Mouse (Mus musculus) CH12.LX (cell line): ENCODE data around the gene Tmem44. TPM values are rescaled to one million over a fixed set of nuclear protein-coding genes. Genes with fewer than 3 reads are reported as not detected.

Experiments
- DNase-seq: peaks from one replicate; pipeline ENCODE4 v3.0.0-alpha.2; 2013; ENCODE audit errors: extremely low read depth
- H3K27ac ChIP-seq: 2 replicates; pipeline ENCODE4 v1.5.1; 2012; ENCODE audit warnings: low read depth, mild to moderate bottlenecking, control low read depth, moderate library complexity; ENCODE audit not compliant: insufficient read depth
- H3K27me3 ChIP-seq: replicated peaks from 2 replicates; pipeline ENCODE3; 2012; ENCODE audit warnings: inconsistent platforms
- H3K36me3 ChIP-seq, 2 experiments: replicated peaks in 1 of 2; 2 replicates each; pipeline versions ENCODE3 to v1.6.1; 2012; ENCODE audit warnings: inconsistent platforms in 1 of 2, low read length in 1 of 2, mild to moderate bottlenecking in 1 of 2, mixed read lengths in 1 of 2, moderate library complexity in 1 of 2; ENCODE audit not compliant: control insufficient read depth in 1 of 2, insufficient read depth in 1 of 2
- H3K4me1 ChIP-seq, 2 experiments: 2 replicates each; pipeline ENCODE4 v1.6.1; 2012; ENCODE audit warnings: inconsistent platforms in 1 of 2, moderate library complexity in 1 of 2; ENCODE audit not compliant: insufficient read depth in 2 of 2, control insufficient read depth in 1 of 2
- H3K4me2 ChIP-seq: 2 replicates; pipeline ENCODE4 v1.6.1; 2012; ENCODE audit warnings: low read depth, mild to moderate bottlenecking, control low read depth; ENCODE audit not compliant: poor library complexity, insufficient read depth, severe bottlenecking
- H3K4me3 ChIP-seq, 3 experiments: fragments of 150-350 bp in 1 of 3; sonication (generic) in 1 of 3; replicated peaks in 1 of 3; 2 replicates each; pipeline versions ENCODE3 to v1.5.1; 2011 to 2012; ENCODE audit warnings: low read depth in 2 of 3, low read length in 2 of 3, mild to moderate bottlenecking in 2 of 3, moderate library complexity in 2 of 3, control low read depth in 1 of 3, improper control_type of control experiment in 1 of 3, inconsistent platforms in 1 of 3, mixed read lengths in 1 of 3; ENCODE audit not compliant: poor library complexity in 1 of 3
- H3K79me2 ChIP-seq: replicated peaks from 2 replicates; pipeline ENCODE4 v1.6.1; 2012; ENCODE audit warnings: mild to moderate bottlenecking, moderate library complexity; ENCODE audit not compliant: control insufficient read depth, poor library complexity, insufficient read depth, severe bottlenecking; ENCODE audit errors: extremely low read depth
- H3K9ac ChIP-seq: 2 replicates; pipeline ENCODE4 v1.6.1; 2012; ENCODE audit warnings: low read depth, mild to moderate bottlenecking, control low read depth, moderate library complexity; ENCODE audit not compliant: insufficient read depth
- H3K9me3 ChIP-seq: replicated peaks from 2 replicates; pipeline ENCODE3; 2012; ENCODE audit warnings: low read length, inconsistent platforms, mixed read lengths
- CHD2 ChIP-seq: IDR thresholded peaks from 2 replicates; pipeline ENCODE4 v1.6.1; 2011; ENCODE audit warnings: low read length, improper control_type of control experiment
- CTCF ChIP-seq, 2 experiments: IDR thresholded peaks in 1 of 2; conservative IDR thresholded peaks in 1 of 2; 2 replicates each; pipeline ENCODE4 v1.5.1; 2011 to 2012; ENCODE audit warnings: low read depth in 2 of 2, low read length in 2 of 2, improper control_type of control experiment in 1 of 2, inconsistent platforms in 1 of 2, mild to moderate bottlenecking in 1 of 2, moderate library complexity in 1 of 2
- E2F4 ChIP-seq: IDR thresholded peaks from 2 replicates; pipeline ENCODE4 v1.6.1; 2011; ENCODE audit warnings: low read depth, low read length, improper control_type of control experiment; ENCODE audit not compliant: insufficient replicate concordance
- ELF1 ChIP-seq: IDR thresholded peaks from 2 replicates; pipeline ENCODE4 v1.6.1; 2014; ENCODE audit warnings: low read depth, mild to moderate bottlenecking, inconsistent platforms, low read length, improper control_type of control experiment
- EP300 ChIP-seq: IDR thresholded peaks from 2 replicates; pipeline ENCODE4 v1.6.1; 2011; ENCODE audit warnings: low read length, improper control_type of control experiment
- ETS1 ChIP-seq: conservative IDR thresholded peaks from 2 replicates; pipeline ENCODE4 v1.6.1; 2012; ENCODE audit warnings: low read depth, mild to moderate bottlenecking, inconsistent platforms, low read length, improper control_type of control experiment, moderate library complexity
- HCFC1 ChIP-seq: IDR thresholded peaks from 2 replicates; pipeline ENCODE4 v1.6.1; 2012; ENCODE audit warnings: low read depth, mild to moderate bottlenecking, inconsistent platforms, low read length, improper control_type of control experiment
- IRF4 ChIP-seq: IDR thresholded peaks from 2 replicates; pipeline ENCODE4 v1.6.1; 2014; ENCODE audit warnings: low read depth, mild to moderate bottlenecking, inconsistent platforms, low read length, improper control_type of control experiment
- JUN ChIP-seq: IDR thresholded peaks from 2 replicates; pipeline ENCODE4 v1.6.1; 2011; ENCODE audit warnings: low read depth, mild to moderate bottlenecking, low read length, improper control_type of control experiment, moderate library complexity; ENCODE audit not compliant: insufficient read depth
- JUND ChIP-seq: conservative IDR thresholded peaks from 2 replicates; pipeline ENCODE4 v1.6.1; 2011; ENCODE audit warnings: low read depth, low read length, improper control_type of control experiment
- KAT2A ChIP-seq: IDR thresholded peaks from 2 replicates; pipeline ENCODE4 v1.6.1; 2012; ENCODE audit warnings: low read length, improper control_type of control experiment, inconsistent platforms; ENCODE audit not compliant: insufficient replicate concordance
- MAFK ChIP-seq: IDR thresholded peaks from 2 replicates; pipeline ENCODE4 v1.6.1; 2011; ENCODE audit warnings: low read length, improper control_type of control experiment; ENCODE audit not compliant: insufficient replicate concordance
- MAX ChIP-seq: IDR thresholded peaks from 2 replicates; pipeline ENCODE4 v1.6.1; 2011; ENCODE audit warnings: low read length, improper control_type of control experiment
- MAZ ChIP-seq: IDR thresholded peaks from 2 replicates; pipeline ENCODE4 v1.6.1; 2012; ENCODE audit warnings: low read depth, mild to moderate bottlenecking, inconsistent platforms, low read length, improper control_type of control experiment, moderate library complexity
- MEF2A ChIP-seq: IDR thresholded peaks from 2 replicates; pipeline ENCODE4 v1.6.1; 2014; ENCODE audit warnings: low read depth, mild to moderate bottlenecking, inconsistent platforms, low read length, improper control_type of control experiment, borderline replicate concordance
- MXI1 ChIP-seq: IDR thresholded peaks from 2 replicates; pipeline ENCODE4 v1.6.1; 2011; ENCODE audit warnings: mild to moderate bottlenecking, low read depth, low read length, improper control_type of control experiment
- MYC ChIP-seq: IDR thresholded peaks from 2 replicates; pipeline ENCODE4 v1.6.1; 2011; ENCODE audit warnings: low read depth, mild to moderate bottlenecking, improper control_type of control experiment, low read length
- NELFE ChIP-seq: IDR thresholded peaks from 2 replicates; pipeline ENCODE4 v1.6.1; 2011; ENCODE audit warnings: low read depth, low read length, improper control_type of control experiment
- NRF1 ChIP-seq: IDR thresholded peaks from 2 replicates; pipeline ENCODE4 v1.6.1; 2014; ENCODE audit warnings: low read depth, mild to moderate bottlenecking, inconsistent platforms, low read length, improper control_type of control experiment, moderate library complexity
- PAX5 ChIP-seq: IDR thresholded peaks from 2 replicates; pipeline ENCODE4 v1.6.1; 2012; ENCODE audit warnings: low read length, inconsistent platforms, mixed read lengths
- POLR2AphosphoS2 ChIP-seq: IDR thresholded peaks from 2 replicates; pipeline ENCODE4 v1.6.1; 2011; ENCODE audit warnings: low read depth, low read length, improper control_type of control experiment
- RCOR1 ChIP-seq: conservative IDR thresholded peaks from 2 replicates; pipeline ENCODE4 v1.6.1; 2012; ENCODE audit warnings: low read depth, mild to moderate bottlenecking, inconsistent platforms, low read length, improper control_type of control experiment
- SMC3 ChIP-seq: IDR thresholded peaks from 2 replicates; pipeline ENCODE4 v1.6.1; 2011; ENCODE audit warnings: low read depth, low read length, improper control_type of control experiment
- TBP ChIP-seq: conservative IDR thresholded peaks from 2 replicates; pipeline ENCODE4 v1.6.1; 2011; ENCODE audit warnings: low read depth, low read length, improper control_type of control experiment
- TCF12 ChIP-seq: IDR thresholded peaks from 2 replicates; pipeline ENCODE4 v1.6.1; 2014; ENCODE audit warnings: low read depth, mild to moderate bottlenecking, inconsistent platforms, low read length, improper control_type of control experiment
- UBTF ChIP-seq: IDR thresholded peaks from 2 replicates; pipeline ENCODE4 v1.6.1; 2012; ENCODE audit warnings: low read depth, mild to moderate bottlenecking, inconsistent platforms, low read length, improper control_type of control experiment, moderate library complexity
- USF1 ChIP-seq: IDR thresholded peaks from 2 replicates; pipeline ENCODE4 v1.6.1; 2014; ENCODE audit warnings: low read depth, mild to moderate bottlenecking, inconsistent platforms, low read length, improper control_type of control experiment
- USF2 ChIP-seq: conservative IDR thresholded peaks from 2 replicates; pipeline ENCODE4 v1.6.1; 2011; ENCODE audit warnings: low read depth, low read length, improper control_type of control experiment
- ZKSCAN1 ChIP-seq: IDR thresholded peaks from 2 replicates; pipeline ENCODE4 v1.6.1; 2012; ENCODE audit warnings: low read depth, inconsistent platforms, low read length, improper control_type of control experiment, borderline replicate concordance
- ZMIZ1 ChIP-seq: IDR thresholded peaks from 2 replicates; pipeline ENCODE4 v1.6.1; 2012; ENCODE audit warnings: low read depth, mild to moderate bottlenecking, inconsistent platforms, low read length, improper control_type of control experiment
- ZNF384 ChIP-seq: IDR thresholded peaks from 2 replicates; pipeline ENCODE4 v1.6.1; 2012; ENCODE audit warnings: low read depth, low read length, improper control_type of control experiment, inconsistent platforms
- dilution Hi-C: fragments of 300-500 bp; cut with MboI; formaldehyde crosslinking; loops from 2 replicates; pipeline ENCODE4 v1.14.3; 2020; ENCODE audit warnings: low sequenced_read_pairs; ENCODE audit not compliant: extremely low pct_unique_long_range_greater_than_20kb, extremely low pct_ligation_motif_present
- in situ Hi-C: fragments of 300-500 bp; cut with MboI; formaldehyde crosslinking; loops from 3 replicates; pipeline ENCODE4 v1.14.3; 2019; ENCODE audit warnings: low sequenced_read_pairs, low pct_ligation_motif_present, low pct_unique_long_range_greater_than_20kb, mixed read lengths
- polyA plus RNA-seq: library from polyadenylated mRNA; unstranded; fragments of >175 nt; gene quantifications from 2 replicates; pipeline ENCODE4 v1.2.1, GENCODE M21; 2012; ENCODE audit warnings: low read depth; ENCODE audit not compliant: insufficient read length
- total RNA-seq, 2 experiments: library from RNA; depleted of rRNA; stranded (reverse); fragments of 300-350 nt in 1 of 2; fragments of >200 nt in 1 of 2; gene quantifications; 2 replicates each; pipeline ENCODE4 v1.2.3; 2012 to 2014

Tmem44 gene
- total and polyA plus RNA-seq, 3 experiments = 0.16 to 0.70 (median 0.51) TPM

DNA sequence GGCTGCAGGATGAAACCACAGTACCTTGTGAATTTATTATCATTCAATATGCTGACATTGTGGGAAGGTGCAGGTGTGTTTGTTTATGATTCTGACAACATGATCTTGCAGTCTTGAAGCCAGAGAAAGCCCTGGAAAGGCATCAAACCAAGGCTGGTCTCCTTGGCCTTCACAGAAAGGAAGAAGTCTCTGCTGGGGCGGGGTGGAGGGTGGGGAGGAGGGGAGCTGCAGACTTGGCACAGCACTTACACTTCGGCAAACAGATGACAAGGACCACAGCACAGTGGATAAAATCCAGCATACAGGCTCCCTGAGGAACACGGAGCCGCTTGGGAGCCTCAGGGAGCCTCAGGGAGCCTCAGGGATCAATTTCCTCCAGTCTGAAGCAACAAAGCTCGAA lies 78.2 kb downstream of the Tmem44 start:
- Histone ChIP-seq H3K79me2 (no peaks in the 10 kb centered on the region), H3K27ac (no peak overlapping the region), H3K36me3 (no peaks in the 10 kb centered on the region), H3K4me1 (no peaks in the 10 kb centered on the region), H3K27me3 (no peaks in the 10 kb centered on the region), H3K9me3 (peaks cover 11% of the 10 kb centered on the region), H3K9ac (no peak overlapping the region), H3K4me2 (no peak overlapping the region), H3K4me3 (no peak overlapping the region)
- DNase-seq = no peak
- in situ Hi-C loops (no loop called here), dilution Hi-C loops (no loop called here)
- TF ChIP-seq POLR2AphosphoS2 = no peak
- no peak for TF ChIP-seq ZKSCAN1
- no peak for TF ChIP-seq IRF4
- TF ChIP-seq EP300 = no peak
- TF ChIP-seq MAX = no peak
- no peak for TF ChIP-seq MAZ
- no peak for TF ChIP-seq CHD2
- no peak for TF ChIP-seq TCF12
- no peak for TF ChIP-seq USF1
- TF ChIP-seq MAFK = no peak
- TF ChIP-seq CTCF (conservative IDR thresholded peaks at IDR 0.05 in 1 of 2, IDR thresholded peaks at IDR 0.05 in 1 of 2; ENCODE audit: low read depth in 2 of 2, low read length in 2 of 2) = no peak
- no peak for TF ChIP-seq SMC3
- TF ChIP-seq MXI1 = no peak
- TF ChIP-seq ZNF384 = no peak
- TF ChIP-seq ELF1 = no peak
- no peak for TF ChIP-seq PAX5
- no peak for TF ChIP-seq JUND
- TF ChIP-seq USF2 = no peak
- TF ChIP-seq, all 38 proteins: peak for 0

DNA sequence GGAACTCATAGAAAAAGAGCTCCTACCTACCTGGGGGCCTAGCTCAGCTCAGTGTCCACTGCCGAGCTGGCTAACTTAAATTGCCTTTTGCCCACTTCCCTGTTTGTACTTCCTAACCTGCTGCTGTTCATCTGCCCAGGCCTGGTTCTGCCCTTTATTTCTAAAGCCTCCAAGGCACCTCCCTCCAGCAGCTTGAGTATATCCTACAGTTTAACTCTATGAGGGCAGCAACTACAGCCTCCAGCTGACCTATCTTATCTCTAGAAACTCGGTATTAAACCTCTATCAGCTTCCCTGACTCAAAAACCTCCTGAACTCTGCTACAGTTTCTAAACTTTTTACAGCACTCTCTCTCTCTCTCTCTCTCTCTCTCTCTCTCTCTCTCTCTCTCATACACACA lies 78.7 kb downstream of the Tmem44 start:
- no peak for DNase-seq
- TF ChIP-seq SMC3 (no peak), MAFK (no peak), JUN (no peak), UBTF (no peak), KAT2A (no peak), NELFE (no peak), ETS1 (no peak), RCOR1 (no peak), MXI1 (no peak), CHD2 (no peak), HCFC1 (no peak), ZMIZ1 (no peak), TBP (no peak), E2F4 (no peak), MYC (no peak), NRF1 (no peak), MEF2A (no peak), USF1 (no peak)
- TF ChIP-seq, all 38 proteins: peak for 0
- dilution Hi-C loops = no loop called here
- no peaks in the 10 kb centered on the region for H3K27me3 ChIP-seq
- no peak overlapping the region for H3K9ac ChIP-seq
- H3K4me3 ChIP-seq = no peak overlapping the region
- in situ Hi-C loops = no loop called here
- H3K4me2 ChIP-seq = no peak overlapping the region
- no peak overlapping the region for H3K27ac ChIP-seq
- no peaks in the 10 kb centered on the region for H3K36me3 ChIP-seq
- H3K79me2 ChIP-seq = no peaks in the 10 kb centered on the region
- no peaks in the 10 kb centered on the region for H3K4me1 ChIP-seq
- H3K9me3 ChIP-seq = peaks cover 11% of the 10 kb centered on the region
